Mouse (Mus musculus) midbrain, embryonic 13.5 days (tissue): Measurements from ENCODE around the gene Uqcc2. TPM values are rescaled to one million over a fixed set of nuclear protein-coding genes. Genes with fewer than 3 reads are reported as not detected.

Source experiments
- ATAC-seq: fragments of 200-750 bp; cut with Nextera tagmentation; 2 replicates; pipeline ENCODE4 v1.8.0; 2017; ENCODE audit warnings: mild to moderate bottlenecking, moderate TSS enrichment, moderate library complexity
- H3K27ac ChIP-seq: fragments of 300-500 bp; sonication (generic); 2 replicates; pipeline ENCODE4 v1.5.1; 2015; ENCODE audit warnings: inconsistent platforms, mild to moderate bottlenecking, moderate library complexity
- H3K27me3 ChIP-seq: fragments of 300-500 bp; sonication (generic); 2 replicates; pipeline ENCODE4 v1.6.1; 2015; ENCODE audit warnings: mild to moderate bottlenecking, inconsistent platforms
- H3K36me3 ChIP-seq: fragments of 300-500 bp; sonication (generic); 2 replicates; pipeline ENCODE4 v1.6.1; 2015; ENCODE audit warnings: mild to moderate bottlenecking, inconsistent platforms
- H3K4me1 ChIP-seq: fragments of 300-500 bp; sonication (generic); replicated peaks from 2 replicates; pipeline ENCODE4 v1.6.1; 2015; ENCODE audit warnings: inconsistent platforms
- H3K4me2 ChIP-seq: fragments of 300-500 bp; sonication (generic); replicated peaks from 2 replicates; pipeline ENCODE4 v1.6.1; 2015; ENCODE audit warnings: moderate library complexity, mild to moderate bottlenecking, inconsistent platforms
- H3K4me3 ChIP-seq: fragments of 300-500 bp; sonication (generic); replicated peaks from 2 replicates; pipeline ENCODE4 v1.5.1; 2015; ENCODE audit warnings: mild to moderate bottlenecking, inconsistent platforms
- H3K9ac ChIP-seq: fragments of 300-500 bp; sonication (generic); replicated peaks from 2 replicates; pipeline ENCODE4 v1.6.1; 2015; ENCODE audit warnings: mild to moderate bottlenecking, inconsistent platforms
- H3K9me3 ChIP-seq: fragments of 300-500 bp; sonication (generic); 2 replicates; pipeline ENCODE4 v1.6.1; 2016; ENCODE audit warnings: mild to moderate bottlenecking, inconsistent platforms
- WGBS: fragments of 180-500 bp; shearing (Covaris S2); methylation state at CpG from one replicate; pipeline ENCODE4 v1.1.7; 2015; 5-methylcytosine and 5-hydroxymethylcytosine counted together
- polyA plus RNA-seq: library from polyadenylated mRNA; unstranded; fragments of >200 nt; fragmentation: Nextera tagmentation; extraction: Ambion mirVana; gene quantifications from 2 replicates; pipeline ENCODE4 v1.2.1, GENCODE M21; 2015

Uqcc2 gene
- polyA plus RNA-seq, 1 experiment from 2014 or later = 356 TPM

- no peak overlapping the region for H3K4me3 ChIP-seq
- 67% methylated on average over 8 of the region's 8 CpGs for WGBS
- H3K4me2 ChIP-seq = no peak overlapping the region
- no peaks in the 10 kb centered on the region for H3K36me3 ChIP-seq
- H3K4me1 ChIP-seq = peaks cover 37% of the 10 kb centered on the region
- H3K27ac ChIP-seq = no peak overlapping the region
- ATAC-seq = no peak
- no peaks in the 10 kb centered on the region for H3K27me3 ChIP-seq
- no peaks in the 10 kb centered on the region for H3K9me3 ChIP-seq
- H3K9ac ChIP-seq = no peak overlapping the region
Observed at GRCm38 (mm10) chr17:27152976-27153723, 19.4 kb upstream of the Uqcc2 start.

- WGBS = 73% methylated on average over 8 of the region's 8 CpGs
- H3K27ac ChIP-seq = no peak overlapping the region
Observed at GRCm38 (mm10) chr17:27151411-27151810, 17.7 kb upstream of the Uqcc2 start.

GRCm38 (mm10) chr17:27150871-27151270, 17.2 kb upstream of the Uqcc2 start:
- Histone ChIP-seq H3K36me3 (no peaks in the 10 kb centered on the region), H3K27ac (no peak overlapping the region), H3K9ac (no peak overlapping the region), H3K9me3 (no peaks in the 10 kb centered on the region), H3K4me3 (no peak overlapping the region), H3K27me3 (no peaks in the 10 kb centered on the region), H3K4me1 (peaks cover 47% of the 10 kb centered on the region), H3K4me2 (no peak overlapping the region)
- no peak for ATAC-seq
- 69% methylated on average over 6 of the region's 7 CpGs for WGBS

More at GRCm38 (mm10) chr17:27151411-27151810, 17.7 kb upstream of the Uqcc2 start:
- Histone ChIP-seq H3K9ac (no peak overlapping the region), H3K4me3 (no peak overlapping the region), H3K36me3 (no peaks in the 10 kb centered on the region), H3K4me2 (no peak overlapping the region), H3K4me1 (peaks cover 42% of the 10 kb centered on the region), H3K27me3 (no peaks in the 10 kb centered on the region), H3K9me3 (no peaks in the 10 kb centered on the region)
- no peak for ATAC-seq

GRCm38 (mm10) chr17:27146323-27146923, 12.7 kb upstream of the Uqcc2 start:
- Histone ChIP-seq H3K36me3 (no peaks in the 10 kb centered on the region), H3K4me1 (peaks cover 61% of the 10 kb centered on the region), H3K4me3 (no peak overlapping the region), H3K27ac (no peak overlapping the region), H3K9ac (no peak overlapping the region), H3K27me3 (no peaks in the 10 kb centered on the region), H3K4me2 (no peak overlapping the region), H3K9me3 (no peaks in the 10 kb centered on the region)
- ATAC-seq = no peak
- 38% methylated on average over 8 of the region's 8 CpGs for WGBS

GRCm38 (mm10) chr17:27144152-27144551, 10.4 kb upstream of the Uqcc2 start:
- no peaks in the 10 kb centered on the region for H3K27me3 ChIP-seq
- no peak overlapping the region for H3K4me2 ChIP-seq
- no peak for ATAC-seq
- H3K4me1 ChIP-seq = peaks cover 65% of the 10 kb centered on the region
- H3K9ac ChIP-seq = no peak overlapping the region
- no peaks in the 10 kb centered on the region for H3K9me3 ChIP-seq
- no peak overlapping the region for H3K4me3 ChIP-seq
- H3K27ac ChIP-seq = no peak overlapping the region
- no peaks in the 10 kb centered on the region for H3K36me3 ChIP-seq
- WGBS = 86% methylated on average over 4 of the region's 4 CpGs

- H3K4me2 ChIP-seq = no peak overlapping the region
- no peaks in the 10 kb centered on the region for H3K36me3 ChIP-seq
- no peak overlapping the region for H3K4me3 ChIP-seq
- WGBS = 59% methylated on average over 10 of the region's 10 CpGs
- no peak for ATAC-seq
- H3K9me3 ChIP-seq = no peaks in the 10 kb centered on the region
- no peaks in the 10 kb centered on the region for H3K27me3 ChIP-seq
- no peak overlapping the region for H3K9ac ChIP-seq
- H3K4me1 ChIP-seq = peaks cover 66% of the 10 kb centered on the region
- H3K27ac ChIP-seq = no peak overlapping the region
Observed at GRCm38 (mm10) chr17:27141971-27142450, 8.3 kb upstream of the Uqcc2 start.

- Histone ChIP-seq H3K4me2 (no peak overlapping the region), H3K36me3 (no peaks in the 10 kb centered on the region), H3K27ac (peak overlapping the region; percentile 72), H3K4me3 (no peak overlapping the region), H3K27me3 (0 out of 2 replicates have a peak, but pooled peaks cover 2% of the 10 kb centered on the region), H3K9me3 (no peaks in the 10 kb centered on the region), H3K4me1 (peaks cover 56% of the 10 kb centered on the region), H3K9ac (peak overlapping the region; percentile 34)
- 0 out of 2 replicates have a peak, but pooled peaks have one; percentile 12 for ATAC-seq
- WGBS = 41% methylated on average over 9 of the region's 9 CpGs
Observed at GRCm38 (mm10) chr17:27140262-27140661, 6.5 kb upstream of the Uqcc2 start.

- peak overlapping the region; percentile 72 for H3K27ac ChIP-seq
- 45% methylated on average over 6 of the region's 7 CpGs for WGBS
- H3K9ac ChIP-seq = no peak overlapping the region
- no peaks in the 10 kb centered on the region for H3K9me3 ChIP-seq
- no peak overlapping the region for H3K4me2 ChIP-seq
- 0 out of 2 replicates have a peak, but pooled peaks cover 7% of the 10 kb centered on the region for H3K27me3 ChIP-seq
- peaks cover 52% of the 10 kb centered on the region for H3K4me1 ChIP-seq
- no peak for ATAC-seq
- H3K4me3 ChIP-seq = no peak overlapping the region
- H3K36me3 ChIP-seq = no peaks in the 10 kb centered on the region
Observed at GRCm38 (mm10) chr17:27139304-27139703, 5.6 kb upstream of the Uqcc2 start.

- Histone ChIP-seq H3K27ac (no peak overlapping the region), H3K36me3 (no peaks in the 10 kb centered on the region), H3K4me2 (no peak overlapping the region), H3K9me3 (no peaks in the 10 kb centered on the region), H3K9ac (no peak overlapping the region), H3K4me3 (no peak overlapping the region), H3K27me3 (0 out of 2 replicates have a peak, but pooled peaks cover 7% of the 10 kb centered on the region), H3K4me1 (peaks cover 48% of the 10 kb centered on the region)
- no peak for ATAC-seq
- 75% methylated on average over 9 of the region's 9 CpGs for WGBS
Observed at GRCm38 (mm10) chr17:27138396-27138795, 4.7 kb upstream of the Uqcc2 start.

- Histone ChIP-seq H3K4me1 (peaks cover 60% of the 10 kb centered on the region), H3K4me3 (no peak overlapping the region), H3K9me3 (no peaks in the 10 kb centered on the region), H3K36me3 (peaks cover 4% of the 10 kb centered on the region; the same call in 1 of the 2 replicates), H3K27ac (no peak overlapping the region), H3K4me2 (no peak overlapping the region), H3K27me3 (0 out of 2 replicates have a peak, but pooled peaks cover 9% of the 10 kb centered on the region), H3K9ac (no peak overlapping the region)
- 37% methylated on average over 3 of the region's 3 CpGs for WGBS
- no peak for ATAC-seq
Observed at GRCm38 (mm10) chr17:27134715-27135114, 999 bp upstream of the Uqcc2 start.

GRCm38 (mm10) chr17:27134187-27134586, 471 bp upstream of the Uqcc2 start:
- H3K9me3 ChIP-seq = no peaks in the 10 kb centered on the region
- H3K27ac ChIP-seq = peak overlapping the region; percentile 82; the same call in 1 of the 2 replicates
- peaks cover 4% of the 10 kb centered on the region; the same call in 1 of the 2 replicates for H3K36me3 ChIP-seq
- 29% methylated on average over 8 of the region's 9 CpGs for WGBS
- H3K4me1 ChIP-seq = peaks cover 60% of the 10 kb centered on the region
- H3K4me3 ChIP-seq = peak overlapping the region; percentile 66
- peak overlapping the region; percentile 77; the same call in 1 of the 2 replicates for H3K9ac ChIP-seq
- H3K27me3 ChIP-seq = 0 out of 2 replicates have a peak, but pooled peaks cover 9% of the 10 kb centered on the region
- peak overlapping the region; percentile 54 for H3K4me2 ChIP-seq
- peak; percentile 41 for ATAC-seq

- Histone ChIP-seq H3K9me3 (no peaks in the 10 kb centered on the region), H3K9ac (no peak overlapping the region; the same call in 1 of the 2 replicates), H3K4me2 (no peak overlapping the region), H3K4me1 (peaks cover 67% of the 10 kb centered on the region), H3K27ac (no peak overlapping the region), H3K36me3 (peaks cover 4% of the 10 kb centered on the region; the same call in 1 of the 2 replicates), H3K4me3 (no peak overlapping the region), H3K27me3 (0 out of 2 replicates have a peak, but pooled peaks cover 9% of the 10 kb centered on the region)
- 90% methylated on average over 10 of the region's 10 CpGs for WGBS
- ATAC-seq = no peak
Observed at GRCm38 (mm10) chr17:27132238-27132637, 1.5 kb downstream of the Uqcc2 start.
